Mouse (Mus musculus): ENCODE data around the gene Sema4c.
"Not testable (repeated sequence)": the region's sequence is repeated elsewhere in the genome, so short reads cannot be mapped to it uniquely, and the experiment has no call there.

The Sema4c gene

GRCm38 (mm10) chr1:36555798-36556395 lies 2.3 kb downstream of the Sema4c start:
- DNase-seq (ENCODE audit: low spot score): no peak

GRCm38 (mm10) chr1:36554633-36555399 lies 3.3 kb downstream of the Sema4c start:
- DNase-seq (ENCODE audit: low spot score): no peak

GRCm38 (mm10) chr1:36552506-36552905 lies 5.6 kb downstream of the Sema4c start:
- no peak for DNase-seq (ENCODE audit: low spot score)

GRCm38 (mm10) chr1:36551904-36552303 lies 6.2 kb downstream of the Sema4c start:
- no peak for DNase-seq (ENCODE audit: low spot score)

GRCm38 (mm10) chr1:36550075-36550863 lies 7.9 kb downstream of the Sema4c start:
- DNase-seq (ENCODE audit: low spot score): no peak

- no peak for DNase-seq (ENCODE audit: low spot score)
Measured at GRCm38 (mm10) chr1:36549491-36549890, 8.7 kb downstream of the Sema4c start.

- DNase-seq (ENCODE audit: low spot score): no peak
Measured at GRCm38 (mm10) chr1:36548771-36549170, 9.4 kb downstream of the Sema4c start.

- no peak for DNase-seq (ENCODE audit: low spot score)
Measured at GRCm38 (mm10) chr1:36547981-36548598, 10.1 kb downstream of the Sema4c start.

- peak; percentile 87 for DNase-seq (ENCODE audit: low spot score)
Measured at GRCm38 (mm10) chr1:36546888-36547471, 11.2 kb downstream of the Sema4c start, which contains the start of gene Ankrd39. Gene Ankrd39 (minus strand): TSS chr1:36547445.

GRCm38 (mm10) chr1:36545845-36546600 lies 12.1 kb downstream of the Sema4c start:
- no peak for DNase-seq (ENCODE audit: low spot score)

GRCm38 (mm10) chr1:36545382-36545781 lies 12.8 kb downstream of the Sema4c start:
- DNase-seq (ENCODE audit: low spot score): no peak

- no peak for DNase-seq (ENCODE audit: low spot score)
Measured at GRCm38 (mm10) chr1:36542925-36543324, 15.2 kb downstream of the Sema4c start.

- no peak for DNase-seq (ENCODE audit: low spot score)
Measured at GRCm38 (mm10) chr1:36541844-36542243, 16.3 kb downstream of the Sema4c start.

GRCm38 (mm10) chr1:36540807-36541206 lies 17.3 kb downstream of the Sema4c start:
- DNase-seq (ENCODE audit: low spot score): no peak

- DNase-seq (ENCODE audit: low spot score): no peak
Measured at GRCm38 (mm10) chr1:36540132-36540531, 18.0 kb downstream of the Sema4c start.

- DNase-seq (ENCODE audit: low spot score): no peak
Measured at GRCm38 (mm10) chr1:36539186-36539585, 19.0 kb downstream of the Sema4c start, which contains the start of gene Gm42417. Gene Gm42417 (minus strand): TSS chr1:36539429.

- no peak for DNase-seq (ENCODE audit: low spot score)
Measured at GRCm38 (mm10) chr1:36538727-36539126, 19.4 kb downstream of the Sema4c start.

- DNase-seq (ENCODE audit: low spot score): not testable (repeated sequence)
Measured at GRCm38 (mm10) chr1:36536783-36537182, 21.4 kb downstream of the Sema4c start, which contains the start of gene Ankrd23. Gene Ankrd23 (minus strand): TSS chr1:36536883.

- DNase-seq (ENCODE audit: low spot score): no peak
Measured at GRCm38 (mm10) chr1:36536397-36536728, 21.8 kb downstream of the Sema4c start.

- DNase-seq (ENCODE audit: low spot score): no peak
Measured at GRCm38 (mm10) chr1:36535477-36536396, 22.4 kb downstream of the Sema4c start.

All from urinary bladder, postnatal 10 days (tissue).